Mouse (Mus musculus) liver, embryonic 13.5 days (tissue): ENCODE measurements around the gene Snx9. TPM values are rescaled to one million over a fixed set of nuclear protein-coding genes. Genes with fewer than 3 reads are reported as not detected.

ENCODE experiments used
- ATAC-seq: fragments of 200-750 bp; cut with Nextera tagmentation; 2 replicates; pipeline ENCODE4 v1.8.0; 2017; ENCODE audit warnings: low read depth, mild to moderate bottlenecking, moderate number of reproducible peaks, moderate library complexity
- DNase-seq: peaks from one replicate; pipeline ENCODE4 v3.0.0; 2022
- H3K27ac ChIP-seq: fragments of 300-500 bp; sonication (generic); 2 replicates; pipeline ENCODE4 v1.5.1; 2015; ENCODE audit warnings: moderate library complexity, mild to moderate bottlenecking, inconsistent platforms
- H3K27me3 ChIP-seq: fragments of 300-500 bp; sonication (generic); 2 replicates; pipeline ENCODE4 v1.6.1; 2015; ENCODE audit warnings: mild to moderate bottlenecking, inconsistent platforms
- H3K36me3 ChIP-seq: fragments of 300-500 bp; sonication (generic); 2 replicates; pipeline ENCODE4 v1.6.1; 2015; ENCODE audit warnings: mild to moderate bottlenecking, inconsistent platforms
- H3K4me1 ChIP-seq: fragments of 300-500 bp; sonication (generic); replicated peaks from 2 replicates; pipeline ENCODE4 v1.6.1; 2015; ENCODE audit warnings: inconsistent platforms
- H3K4me2 ChIP-seq: fragments of 300-500 bp; sonication (generic); 2 replicates; pipeline ENCODE4 v1.6.1; 2015; ENCODE audit warnings: inconsistent platforms, mild to moderate bottlenecking, moderate library complexity
- H3K4me3 ChIP-seq: fragments of 300-500 bp; sonication (generic); replicated peaks from 2 replicates; pipeline ENCODE4 v1.5.1; 2015; ENCODE audit warnings: mild to moderate bottlenecking, inconsistent platforms
- H3K9ac ChIP-seq: fragments of 300-500 bp; sonication (generic); 2 replicates; pipeline ENCODE4 v1.6.1; 2015; ENCODE audit warnings: mild to moderate bottlenecking, inconsistent platforms
- H3K9me3 ChIP-seq: fragments of 300-500 bp; sonication (generic); replicated peaks from 2 replicates; pipeline ENCODE4 v1.6.1; 2016; ENCODE audit warnings: inconsistent platforms
- WGBS: fragments of 180-500 bp; shearing (Covaris S2); methylation state at CpG from one replicate; pipeline ENCODE4 v1.1.7; 2015; ENCODE audit not compliant: insufficient replicate concordance; 5-methylcytosine and 5-hydroxymethylcytosine counted together
- polyA plus RNA-seq: library from polyadenylated mRNA; unstranded; fragments of >200 nt; fragmentation: Nextera tagmentation; extraction: Ambion mirVana; gene quantifications from 2 replicates; pipeline ENCODE4 v1.2.1, GENCODE M21; 2015

Gene Snx9
- polyA plus RNA-seq, 1 experiment from 2014 or later = 12.2 TPM

DNA sequence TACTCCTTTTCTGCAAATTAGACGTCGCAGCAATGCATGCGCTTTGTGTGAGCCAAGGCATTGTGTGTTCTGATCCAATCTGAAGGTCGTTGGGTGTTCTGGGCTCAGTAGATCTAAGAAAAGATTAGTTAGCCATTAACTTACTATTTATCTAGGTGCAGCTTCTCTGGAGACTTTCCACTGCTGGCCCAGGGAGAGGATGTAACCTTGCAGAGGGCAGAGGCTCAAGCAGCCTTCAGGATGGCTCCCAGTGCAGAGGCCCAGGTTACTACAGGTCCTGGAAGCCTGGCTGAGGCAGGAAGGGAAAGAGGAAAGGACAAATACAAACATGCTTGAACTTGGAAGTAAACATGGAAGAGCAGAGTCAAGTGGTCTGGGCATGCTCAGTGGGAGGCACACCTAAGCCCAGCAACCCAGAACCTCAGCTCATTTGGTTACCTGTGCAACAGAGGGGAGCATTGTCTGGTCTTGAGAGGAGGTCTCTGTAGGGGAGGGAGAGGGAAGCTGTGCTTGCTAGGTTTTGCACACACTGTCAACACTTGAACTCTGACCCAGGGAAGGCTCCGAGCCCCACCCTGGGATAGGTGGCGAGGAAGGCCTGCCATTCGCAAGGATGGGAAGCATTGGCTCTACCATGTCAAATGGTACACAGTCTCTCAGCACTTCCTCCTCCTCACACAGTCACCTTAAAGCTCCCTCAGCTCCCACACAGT lies 27.3 kb downstream of the Snx9 start:
- H3K27me3 ChIP-seq = no peaks in the 10 kb centered on the region
- no peaks in the 10 kb centered on the region for H3K36me3 ChIP-seq
- no peak for ATAC-seq
- no peak overlapping the region for H3K9ac ChIP-seq
- no peaks in the 10 kb centered on the region for H3K9me3 ChIP-seq
- H3K4me3 ChIP-seq = no peak overlapping the region
- H3K27ac ChIP-seq = no peak overlapping the region
- no peak overlapping the region for H3K4me2 ChIP-seq
- WGBS = 70% methylated on average over 7 of the region's 7 CpGs
- no peak for DNase-seq
- peaks cover 36% of the 10 kb centered on the region for H3K4me1 ChIP-seq

DNA sequence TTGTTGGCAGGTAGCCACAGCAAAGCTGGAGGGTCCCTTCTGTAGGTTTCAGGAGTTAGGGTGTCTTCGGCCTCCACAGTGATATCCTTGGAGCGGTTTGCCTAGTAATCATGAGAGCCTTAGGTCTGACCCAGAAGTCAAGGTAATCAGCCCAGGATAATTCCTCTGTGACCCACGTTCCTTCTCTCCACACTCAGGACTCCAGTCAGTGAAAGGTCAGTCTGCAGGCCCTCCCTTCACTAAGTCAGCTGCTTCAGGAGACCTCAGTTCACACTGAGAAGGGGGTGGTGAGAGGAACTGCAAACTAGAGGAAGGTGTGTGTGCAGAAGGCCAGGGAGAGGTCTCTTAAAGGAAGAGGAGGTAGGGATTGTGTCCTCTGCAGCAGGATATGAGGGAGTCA lies 28.3 kb downstream of the Snx9 start:
- no peak overlapping the region for H3K4me3 ChIP-seq
- WGBS = 69% methylated on average over 3 of the region's 3 CpGs
- H3K9me3 ChIP-seq = no peaks in the 10 kb centered on the region
- H3K36me3 ChIP-seq = no peaks in the 10 kb centered on the region
- H3K27me3 ChIP-seq = no peaks in the 10 kb centered on the region
- H3K4me1 ChIP-seq = peaks cover 42% of the 10 kb centered on the region
- no peak overlapping the region for H3K27ac ChIP-seq
- DNase-seq (no peak), ATAC-seq (no peak)
- no peak overlapping the region for H3K9ac ChIP-seq
- no peak overlapping the region for H3K4me2 ChIP-seq

DNA sequence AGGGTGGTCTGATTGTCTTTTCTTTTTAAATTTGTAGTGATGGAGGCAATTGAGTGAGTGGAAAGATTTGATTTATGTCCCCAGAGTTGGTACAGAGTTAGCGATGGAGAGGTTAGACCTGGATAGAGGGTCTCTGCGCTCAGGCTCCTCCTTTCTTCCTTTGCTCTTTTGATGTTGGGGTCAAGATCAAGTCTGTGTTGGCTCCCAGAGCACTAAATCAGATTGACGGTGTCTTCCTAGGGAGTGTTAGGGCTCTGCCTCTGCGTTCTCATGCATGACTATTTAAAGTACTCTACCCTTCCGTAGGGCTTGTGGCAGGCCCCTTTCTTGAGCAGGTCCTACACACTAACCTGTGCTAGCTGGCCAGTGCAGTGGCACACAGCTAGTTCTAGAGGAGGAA lies 28.9 kb downstream of the Snx9 start:
- WGBS = 75% methylated on average over 5 of the region's 5 CpGs
- H3K27ac ChIP-seq = no peak overlapping the region
- no peak overlapping the region for H3K4me3 ChIP-seq
- no peak overlapping the region for H3K4me2 ChIP-seq
- no peaks in the 10 kb centered on the region for H3K36me3 ChIP-seq
- peaks cover 47% of the 10 kb centered on the region for H3K4me1 ChIP-seq
- H3K27me3 ChIP-seq = no peaks in the 10 kb centered on the region
- H3K9me3 ChIP-seq = no peaks in the 10 kb centered on the region
- no peak overlapping the region for H3K9ac ChIP-seq
- ATAC-seq (no peak), DNase-seq (no peak)

DNA sequence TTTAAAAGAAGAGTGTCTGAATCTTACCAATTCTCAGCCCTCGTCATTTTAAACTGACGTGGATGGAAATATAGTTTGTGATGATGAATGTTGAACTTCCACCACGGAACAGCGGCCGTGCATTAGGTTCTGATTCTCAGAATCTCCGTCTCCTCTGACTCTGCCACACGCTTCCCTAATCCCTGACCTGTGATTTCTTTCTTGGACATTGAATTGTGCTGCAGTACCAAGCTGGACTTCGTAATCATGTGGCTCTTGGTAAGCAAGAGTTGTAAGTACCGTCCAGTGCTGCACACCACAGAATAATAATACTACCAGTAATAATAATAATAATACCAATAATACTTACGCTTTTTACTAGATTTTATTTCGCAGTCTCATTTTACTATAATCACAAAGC lies 29.6 kb downstream of the Snx9 start:
- no peaks in the 10 kb centered on the region for H3K9me3 ChIP-seq
- H3K4me2 ChIP-seq = no peak overlapping the region
- no peak overlapping the region for H3K27ac ChIP-seq
- WGBS = 82% methylated on average over 11 of the region's 11 CpGs
- H3K27me3 ChIP-seq = no peaks in the 10 kb centered on the region
- H3K4me3 ChIP-seq = no peak overlapping the region
- ATAC-seq (no peak), DNase-seq (no peak)
- H3K4me1 ChIP-seq = peaks cover 54% of the 10 kb centered on the region
- H3K36me3 ChIP-seq = no peaks in the 10 kb centered on the region
- no peak overlapping the region for H3K9ac ChIP-seq

DNA sequence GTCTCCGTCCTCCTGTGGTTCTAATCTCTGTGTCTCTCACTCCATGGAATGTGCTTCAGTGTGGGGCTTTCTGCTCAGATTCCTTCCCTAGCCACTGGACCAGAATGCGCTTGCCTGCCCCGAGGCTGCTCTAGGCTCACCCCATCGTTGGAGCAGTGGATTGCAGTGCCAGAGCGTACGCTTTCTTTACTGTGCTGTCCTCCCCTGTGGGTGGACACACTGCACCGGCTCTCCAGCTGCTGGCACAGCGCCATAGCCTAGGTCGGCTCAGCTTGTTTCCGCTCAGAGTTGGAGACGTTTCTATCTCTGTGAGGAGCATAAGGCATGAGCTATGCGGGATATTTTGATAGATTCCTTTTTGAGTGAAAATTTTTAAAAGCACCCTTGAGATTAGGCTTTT lies 31.4 kb downstream of the Snx9 start:
- Histone ChIP-seq H3K36me3 (no peaks in the 10 kb centered on the region), H3K27me3 (no peaks in the 10 kb centered on the region), H3K9ac (no peak overlapping the region), H3K27ac (no peak overlapping the region), H3K4me3 (no peak overlapping the region), H3K4me1 (peaks cover 56% of the 10 kb centered on the region), H3K9me3 (no peaks in the 10 kb centered on the region), H3K4me2 (no peak overlapping the region)
- 71% methylated on average over 12 of the region's 12 CpGs for WGBS
- ATAC-seq (peak; percentile 65), DNase-seq (no peak)

DNA sequence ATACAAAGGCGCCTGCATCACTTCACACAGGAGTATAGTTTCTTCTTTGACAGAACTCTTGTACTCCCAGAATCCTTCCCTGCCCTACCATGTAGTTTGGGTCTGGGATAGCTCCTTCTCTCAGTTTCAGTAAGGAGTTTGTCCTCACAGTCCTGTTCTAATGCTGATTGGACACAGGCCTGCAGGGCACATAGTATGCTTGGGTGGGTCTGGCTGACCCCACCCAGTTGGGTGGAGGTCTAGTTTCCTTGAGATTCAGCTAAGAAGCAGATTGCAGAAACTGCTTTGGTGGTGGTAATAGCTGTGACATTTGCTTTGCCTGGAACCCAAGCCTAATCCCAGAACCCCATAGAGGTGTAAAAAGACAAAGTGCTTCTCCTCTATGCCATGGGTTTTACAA lies 33.4 kb downstream of the Snx9 start:
- Histone ChIP-seq H3K9me3 (no peaks in the 10 kb centered on the region), H3K27me3 (no peaks in the 10 kb centered on the region), H3K27ac (no peak overlapping the region), H3K4me2 (no peak overlapping the region), H3K4me3 (no peak overlapping the region), H3K36me3 (no peaks in the 10 kb centered on the region), H3K9ac (no peak overlapping the region), H3K4me1 (peaks cover 41% of the 10 kb centered on the region)
- no peak for ATAC-seq
- WGBS = 72% methylated on average over 1 of the region's 1 CpGs
- no peak for DNase-seq

DNA sequence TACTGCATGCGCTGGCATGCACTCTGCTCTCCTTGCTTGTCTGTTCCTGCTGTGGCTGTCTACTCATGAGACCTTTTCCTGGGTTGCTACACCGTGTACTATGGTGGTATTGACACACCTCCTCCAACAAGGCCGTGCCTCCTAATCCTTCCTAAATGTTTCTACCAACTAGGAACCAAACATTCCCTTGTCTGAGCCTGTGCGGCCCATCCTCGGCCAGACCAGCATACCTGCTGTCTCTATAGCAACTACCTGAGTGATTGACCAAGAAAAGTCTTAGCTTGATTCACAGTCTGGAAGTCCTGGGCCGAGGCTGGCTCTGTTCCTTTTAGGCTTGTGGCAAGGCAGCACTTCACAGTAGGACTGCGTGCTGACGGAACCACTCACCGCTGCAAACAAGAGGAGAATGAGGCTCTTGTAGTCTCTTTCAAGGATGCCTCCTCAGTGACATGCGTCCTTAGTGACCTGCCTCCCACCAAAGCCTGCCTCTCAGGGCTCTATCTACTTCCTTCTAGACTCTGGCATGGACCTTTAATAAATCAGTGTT lies 36.6 kb downstream of the Snx9 start:
- Histone ChIP-seq H3K9ac (no peak overlapping the region), H3K4me3 (no peak overlapping the region), H3K36me3 (no peaks in the 10 kb centered on the region), H3K9me3 (no peaks in the 10 kb centered on the region), H3K27ac (no peak overlapping the region), H3K4me1 (peaks cover 31% of the 10 kb centered on the region), H3K27me3 (no peaks in the 10 kb centered on the region), H3K4me2 (no peak overlapping the region)
- ATAC-seq (no peak), DNase-seq (no peak)
- 79% methylated on average over 10 of the region's 10 CpGs for WGBS

DNA sequence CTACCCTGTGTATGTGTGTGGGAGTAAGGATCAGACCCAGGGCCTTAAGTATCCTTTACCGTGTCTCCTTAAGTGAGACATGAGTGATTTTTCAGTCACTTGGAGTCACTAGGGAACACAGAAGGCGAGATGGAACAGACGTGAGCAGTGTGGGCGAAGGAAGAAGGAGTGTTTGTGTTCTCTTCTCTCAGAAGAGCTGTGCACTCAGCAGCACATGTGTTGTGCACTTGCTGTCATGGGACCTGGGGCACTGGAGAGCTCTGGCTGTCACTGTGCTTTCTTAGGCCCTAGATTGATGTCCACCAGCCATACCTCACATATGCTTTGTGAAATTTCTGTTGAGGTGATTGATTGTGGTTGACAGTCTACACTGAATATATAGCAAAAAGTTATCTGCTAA lies 37.7 kb downstream of the Snx9 start:
- H3K27ac ChIP-seq = no peak overlapping the region
- 90% methylated on average over 4 of the region's 4 CpGs for WGBS

DNA sequence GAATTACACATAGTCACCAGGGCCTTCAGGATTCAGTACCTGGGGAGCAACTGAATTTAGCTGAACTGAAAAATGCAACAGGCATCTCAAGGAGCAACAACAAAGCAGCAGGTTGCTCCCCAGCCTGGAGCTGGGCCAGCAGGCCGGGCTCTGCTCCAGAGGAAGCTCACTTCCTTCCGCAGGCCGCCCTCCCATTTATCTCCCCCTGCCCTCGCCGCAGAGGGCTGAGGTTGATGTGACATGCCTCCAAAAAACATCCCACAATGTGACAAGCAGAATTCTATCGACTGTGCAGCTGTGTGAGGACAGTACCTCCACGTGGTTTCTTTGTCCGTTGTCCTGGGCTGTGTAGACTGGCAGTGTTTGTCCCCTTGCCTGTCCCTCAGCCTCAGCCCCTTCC lies 44.3 kb downstream of the Snx9 start:
- peak overlapping the region; percentile 13; the same call in 1 of the 2 replicates for H3K9ac ChIP-seq
- H3K27me3 ChIP-seq = no peaks in the 10 kb centered on the region
- H3K4me3 ChIP-seq = no peak overlapping the region
- H3K4me1 ChIP-seq = peaks cover 32% of the 10 kb centered on the region
- H3K27ac ChIP-seq = peak overlapping the region; percentile 79
- H3K4me2 ChIP-seq = no peak overlapping the region
- ATAC-seq = peak; percentile 69
- no peaks in the 10 kb centered on the region for H3K36me3 ChIP-seq
- no peak for DNase-seq
- 4% methylated on average over 8 of the region's 8 CpGs for WGBS
- no peaks in the 10 kb centered on the region for H3K9me3 ChIP-seq

More for the DNA sequence above, 37.7 kb downstream of the Snx9 start:
- H3K4me1 ChIP-seq = peaks cover 25% of the 10 kb centered on the region
- no peaks in the 10 kb centered on the region for H3K9me3 ChIP-seq
- H3K4me2 ChIP-seq = no peak overlapping the region
- ATAC-seq (no peak), DNase-seq (no peak)
- no peaks in the 10 kb centered on the region for H3K36me3 ChIP-seq
- H3K27me3 ChIP-seq = no peaks in the 10 kb centered on the region
- H3K4me3 ChIP-seq = no peak overlapping the region
- no peak overlapping the region for H3K9ac ChIP-seq

DNA sequence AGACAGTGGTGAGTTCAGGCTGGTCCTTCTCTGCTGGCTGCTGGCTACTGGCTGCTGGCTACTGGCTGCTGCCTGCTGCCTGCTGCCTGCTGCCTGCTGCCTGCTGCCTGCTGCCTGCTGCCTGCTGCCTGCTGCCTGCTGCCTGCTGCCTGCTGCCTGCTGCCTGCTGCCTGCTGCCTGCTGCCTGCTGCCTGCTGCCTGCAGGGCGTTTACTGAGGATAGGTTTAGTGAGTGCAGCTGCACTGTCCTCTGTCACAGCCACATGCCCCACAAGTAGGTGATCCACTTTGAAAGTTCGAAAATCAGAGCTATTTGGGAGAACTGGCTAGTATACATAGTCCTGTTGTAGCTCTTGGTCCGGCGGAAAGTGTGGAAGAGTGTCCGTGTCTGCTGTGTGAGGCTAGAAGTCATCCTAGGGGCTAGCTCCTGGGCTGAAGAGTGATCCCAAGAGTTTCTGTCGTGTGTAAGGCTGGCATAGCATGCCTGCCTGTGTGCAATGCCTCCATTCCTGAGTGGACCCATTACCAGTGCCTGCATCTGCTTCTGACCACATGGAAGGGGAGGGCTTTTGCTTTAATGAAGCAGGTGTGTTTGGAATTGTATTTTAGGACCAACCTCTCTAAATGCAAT lies 45.2 kb downstream of the Snx9 start:
- peak overlapping the region; percentile 79 for H3K27ac ChIP-seq
- H3K27me3 ChIP-seq = no peaks in the 10 kb centered on the region
- peaks cover 3% of the 10 kb centered on the region; the same call in 1 of the 2 replicates for H3K36me3 ChIP-seq
- WGBS = 63% methylated on average over 6 of the region's 6 CpGs
- H3K9me3 ChIP-seq = no peaks in the 10 kb centered on the region
- peaks cover 40% of the 10 kb centered on the region for H3K4me1 ChIP-seq
- DNase-seq (no peak), ATAC-seq (no peak)
- H3K4me3 ChIP-seq = no peak overlapping the region
- H3K4me2 ChIP-seq = peak overlapping the region; percentile 6; the same call in 1 of the 2 replicates
- H3K9ac ChIP-seq = 0 out of 2 replicates have a peak overlapping the region, but pooled peaks have one; percentile 0

DNA sequence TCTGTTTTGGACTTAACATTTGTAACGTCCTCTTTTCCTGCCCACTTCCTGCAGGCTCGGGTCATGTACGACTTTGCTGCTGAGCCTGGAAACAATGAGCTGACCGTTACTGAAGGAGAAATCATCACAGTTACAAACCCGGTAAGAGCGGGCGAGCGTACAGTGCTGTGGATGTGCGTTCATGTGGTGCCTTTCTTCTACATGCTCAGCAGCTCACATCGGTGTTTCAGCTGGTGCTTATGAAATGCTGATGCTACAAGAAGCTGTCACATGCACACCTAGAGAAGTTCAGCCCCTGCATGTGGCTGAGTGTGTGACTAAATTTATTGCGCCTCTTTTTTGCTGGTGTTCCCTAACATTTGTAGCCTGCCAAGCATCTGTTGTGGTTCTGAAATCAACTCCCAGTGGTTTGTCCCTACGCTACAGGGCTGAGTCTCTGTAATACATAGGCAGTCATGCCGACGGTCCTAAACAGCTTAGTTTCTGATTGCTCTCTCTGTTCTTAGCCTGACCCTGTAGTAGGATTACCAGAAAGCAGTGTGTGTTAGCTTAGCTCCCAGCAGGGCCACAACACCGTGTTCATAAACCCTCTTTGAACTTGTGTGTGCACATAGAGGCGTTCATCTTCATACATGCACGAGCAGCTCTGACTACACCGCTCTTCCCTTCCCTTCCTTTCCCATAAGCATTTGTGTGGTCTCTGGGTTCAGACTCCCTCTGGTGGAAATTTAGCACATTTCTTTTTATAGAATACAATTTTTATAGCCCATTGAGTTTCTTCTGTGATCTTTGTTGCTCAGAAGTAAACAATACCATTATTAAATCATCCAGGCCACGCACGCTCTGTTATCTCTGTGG lies 46.0 kb downstream of the Snx9 start:
- Histone ChIP-seq H3K4me2 (peak overlapping the region; percentile 30), H3K4me3 (no peak overlapping the region), H3K9ac (no peak overlapping the region), H3K27ac (peak overlapping the region; percentile 79; the same call in 1 of the 2 replicates), H3K27me3 (no peaks in the 10 kb centered on the region), H3K4me1 (peaks cover 49% of the 10 kb centered on the region), H3K9me3 (no peaks in the 10 kb centered on the region), H3K36me3 (peaks cover 3% of the 10 kb centered on the region; the same call in 1 of the 2 replicates)
- ATAC-seq (peak; percentile 39; the same call in 1 of the 2 replicates), DNase-seq (no peak)
- WGBS = 37% methylated on average over 20 of the region's 20 CpGs
